Mouse (Mus musculus) layer of hippocampus, adult 6 months (tissue): Measurements from ENCODE around the gene Mfsd4b5. TPM values are rescaled to one million over a fixed set of nuclear protein-coding genes. Genes with fewer than 3 reads are reported as not detected.

Experiments used
- long read RNA-seq, 2 experiments: library from polyadenylated mRNA; unstranded; transcript quantifications; one replicate each; pipeline ENCODE4 v2.0.0; 2019 to 2020
- polyA plus RNA-seq: library from polyadenylated mRNA; unstranded; fragments of <200 nt; fragmentation: Nextera tagmentation; gene quantifications from 2 replicates; pipeline ENCODE4 v1.2.3, GENCODE M21; 2021

Gene Mfsd4b5
- 0.09 TPM in 2 replicates for polyA plus RNA-seq
- long read RNA-seq, experiment 1, result 0 reads
- long read RNA-seq, experiment 2, result 0 reads

DNA sequence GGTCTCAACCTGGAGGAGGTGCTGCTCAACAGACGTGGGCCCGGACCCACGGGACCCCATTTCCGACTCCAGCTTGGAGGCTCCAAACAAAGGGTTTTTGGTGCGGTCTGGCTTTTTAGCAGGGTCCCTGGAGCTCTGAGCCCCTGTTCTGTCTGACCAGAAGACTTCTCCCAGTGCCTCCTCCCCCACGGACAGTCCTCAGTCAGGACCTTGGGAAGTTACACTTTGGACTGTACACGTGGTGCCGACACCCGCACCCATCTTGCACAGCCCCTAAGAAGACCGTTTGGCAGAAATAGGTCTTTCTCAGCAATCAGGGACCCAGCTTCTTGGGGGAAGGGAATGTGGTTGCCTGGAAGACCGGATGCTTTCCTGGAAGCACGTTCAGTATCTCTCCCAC lies at the start of gene Mfsd4b5:
Mfsd4b5 (minus strand) TSS at position 181 of the 400 bp plus-strand sequence.

DNA sequence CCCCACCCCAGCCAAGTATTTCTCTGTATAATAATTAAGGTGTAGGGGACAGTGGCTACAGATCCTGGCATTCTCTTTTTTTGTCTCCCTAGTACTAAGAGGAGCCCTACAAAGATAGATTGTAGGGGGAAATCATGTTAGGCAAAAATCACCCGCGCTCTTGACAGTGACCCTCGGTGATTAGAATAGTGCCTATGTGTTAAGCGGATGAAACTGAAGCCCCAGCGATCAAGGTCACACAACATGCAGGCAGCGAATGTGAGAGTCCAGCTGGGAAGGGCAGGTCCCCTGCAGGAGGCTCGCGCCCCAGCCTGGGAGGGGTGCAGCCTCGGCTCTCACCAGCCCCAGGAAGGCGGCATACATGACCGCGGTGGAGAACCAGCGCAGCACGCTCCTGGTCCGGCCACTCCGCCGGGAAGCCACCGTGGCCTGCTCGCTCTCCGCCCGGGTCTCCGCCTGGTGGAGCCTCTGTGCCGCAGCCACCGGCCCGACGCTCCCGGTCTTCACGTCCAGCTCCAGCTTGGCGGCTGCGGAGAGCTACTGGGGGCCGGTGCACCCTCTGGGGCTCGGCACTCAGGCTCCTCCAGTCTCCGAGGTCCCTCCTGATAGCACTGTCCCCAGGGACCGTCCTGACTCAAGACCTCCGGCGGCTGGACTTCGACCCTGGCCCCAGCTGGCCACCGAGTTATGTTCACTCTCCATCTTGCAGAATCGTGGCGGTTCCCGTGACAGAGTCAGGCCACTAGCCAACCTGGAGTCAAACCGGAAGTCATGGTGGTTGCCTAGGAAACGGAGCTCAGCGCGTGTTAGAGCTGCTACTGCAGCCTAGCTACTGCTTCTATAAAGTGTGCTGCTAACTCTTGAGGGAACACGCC lies 38.3 kb upstream of the Mfsd4b5 start, which contains the start of gene Mfsd4b1:
Mfsd4b1 (minus strand) TSS at position 715 of the 875 bp plus-strand sequence.

DNA sequence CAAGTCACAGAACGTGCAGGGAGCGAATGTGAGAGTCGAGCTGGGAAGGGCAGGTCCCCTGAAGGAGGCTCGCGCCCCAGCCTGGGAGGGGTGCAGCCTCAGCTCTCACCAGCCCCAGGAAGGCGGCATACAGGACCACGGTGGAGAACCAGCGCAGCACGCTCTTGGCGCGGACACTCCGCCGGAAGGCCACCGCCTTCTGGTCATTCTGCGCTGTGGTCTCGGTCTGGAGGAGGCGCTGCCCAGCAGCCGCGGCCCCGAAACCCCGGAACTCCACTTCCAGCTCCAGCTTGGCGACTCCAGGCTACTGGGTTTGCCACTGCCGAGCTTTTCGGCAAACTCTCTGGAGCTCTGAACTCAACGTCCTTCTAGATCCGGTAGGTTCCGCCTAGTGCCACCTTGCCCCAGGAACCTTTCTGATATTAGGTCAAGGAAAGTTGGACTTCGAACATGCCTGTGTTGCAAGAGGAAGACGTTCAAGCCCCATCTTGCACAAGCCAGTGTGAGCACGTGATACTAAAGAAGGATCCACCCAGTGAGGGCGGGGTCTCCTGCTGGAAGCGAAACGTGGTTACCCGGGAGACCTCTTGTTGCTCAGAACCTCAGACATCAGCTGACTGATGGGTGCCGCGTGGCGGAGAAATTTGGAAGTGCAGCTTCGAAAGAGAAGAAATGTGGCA lies 26.5 kb downstream of the Mfsd4b5 start, which contains the start of gene Mfsd4b3:
Mfsd4b3 (minus strand) TSS at position 393 of the 680 bp plus-strand sequence.

DNA sequence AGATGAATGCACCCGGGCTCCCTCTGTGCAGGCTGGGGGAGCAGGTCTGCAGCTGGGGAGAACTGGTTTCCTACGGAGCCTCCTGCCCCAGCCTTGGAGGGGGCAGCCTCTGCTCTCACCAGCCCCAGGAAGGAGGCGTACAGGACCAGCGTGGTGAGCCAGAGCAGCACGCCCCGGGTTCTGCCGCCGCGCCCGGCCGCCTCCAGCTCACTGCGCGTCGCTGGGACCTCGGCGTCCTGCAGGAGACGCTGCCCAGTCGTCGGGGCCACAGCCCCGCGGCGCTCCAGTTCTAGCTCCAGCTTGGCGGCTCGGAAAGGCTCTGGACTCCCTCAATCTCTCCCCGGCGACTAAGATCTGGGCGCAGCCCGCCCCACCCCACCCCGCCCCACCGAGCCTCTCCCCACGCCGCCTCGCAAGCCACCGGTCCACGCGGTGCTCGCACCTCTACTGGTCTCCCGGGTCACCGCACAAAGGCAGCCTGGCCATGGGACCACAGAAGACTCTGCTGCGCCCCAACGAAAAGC lies 59.8 kb downstream of the Mfsd4b5 start, which contains the start of gene Mfsd4b2:
Mfsd4b2 (minus strand) TSS at position 308 of the 524 bp plus-strand sequence.

Other genes starting within 250 kb of the Mfsd4b5 start
- gene Mfsd4b4, start 87.4 kb downstream of the Mfsd4b5 start, polyA plus RNA-seq, result 2.8 TPM in 2 replicates
- not detected in 2 replicates for gene Mfsd4b2, start 59.7 kb downstream of the Mfsd4b5 start, polyA plus RNA-seq
- 0.13 and 0.28 TPM in 2 replicates for gene Mfsd4b3, start 26.5 kb downstream of the Mfsd4b5 start, polyA plus RNA-seq
- gene Mfsd4b1, start 38.6 kb upstream of the Mfsd4b5 start, polyA plus RNA-seq, result 0.34 and 0.74 TPM in 2 replicates
- 0.54 and 0.55 TPM in 2 replicates for gene Slc16a10, start 155.6 kb upstream of the Mfsd4b5 start, polyA plus RNA-seq